In the genomic region with DNA sequence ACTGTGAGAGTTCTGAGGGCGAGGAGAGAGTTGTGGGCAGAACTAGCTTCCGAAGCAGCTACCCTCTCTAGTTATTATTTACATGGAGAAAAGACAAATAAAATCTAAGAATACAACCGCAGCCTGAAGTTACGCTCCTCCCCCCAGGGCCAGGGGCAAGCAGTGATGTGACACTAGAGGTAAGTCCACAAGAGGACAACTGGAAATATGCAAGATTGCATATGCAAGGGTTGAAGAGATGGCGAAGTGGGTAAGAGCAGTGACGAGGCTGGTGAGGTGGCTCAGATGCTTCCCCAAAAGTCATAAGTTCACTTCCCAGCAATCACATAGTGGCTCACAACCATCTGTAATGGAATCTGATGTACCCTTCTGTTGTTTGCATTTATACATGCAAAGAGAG, we compare ENCODE assay signal across 8 mouse cellular contexts. TPM values are rescaled to one million over a fixed set of nuclear protein-coding genes. Genes with fewer than 3 reads are reported as not detected.
DNase-seq lines count a peak whose midpoint lies in the region; ATAC-seq and TF ChIP-seq lines count a peak whose summit lies in the region.

No protein-coding gene starts in this region.

- peak overlapping the region; percentile 51; the same call in 1 of the 2 replicates for H3K9ac ChIP-seq in kidney, embryonic 14.5 days (ENCODE audit: low read depth, low read length)
- no peak overlapping the region for H3K9ac ChIP-seq in hindbrain, embryonic 11.5 days (ENCODE audit: low read depth, low read length)
- no peak overlapping the region for H3K9ac ChIP-seq in midbrain, embryonic 12.5 days (replicated peaks)

- H3K4me1 ChIP-seq in kidney, embryonic 14.5 days (ENCODE audit: control insufficient read depth, insufficient read depth, low read length): 0 out of 2 replicates have a peak, but pooled peaks cover 5% of the 10 kb centered on the region
- H3K4me1 ChIP-seq in G1E (ENCODE audit: insufficient read depth, low read depth, low read length): peaks cover 18% of the 10 kb centered on the region
- peaks cover 7% of the 10 kb centered on the region; the same call in 1 of the 2 replicates for H3K4me1 ChIP-seq in hindbrain, embryonic 11.5 days (replicated peaks; ENCODE audit: control insufficient read depth, insufficient read depth, low read length)
- H3K4me1 ChIP-seq in midbrain, embryonic 12.5 days: peaks cover 16% of the 10 kb centered on the region

- H3K4me3 ChIP-seq in kidney, embryonic 14.5 days (ENCODE audit: low read length): peak overlapping the region; percentile 49
- H3K4me3 ChIP-seq in G1E (ENCODE audit: low read depth, low read length): peak overlapping the region; percentile 72; the same call in 1 of the 2 replicates
- no peak overlapping the region for H3K4me3 ChIP-seq in hindbrain, embryonic 11.5 days (ENCODE audit: low read depth, low read length)
- H3K4me3 ChIP-seq in midbrain, embryonic 12.5 days: peak overlapping the region; percentile 56

- peak overlapping the region; percentile 33 for H3K4me2 ChIP-seq in kidney, embryonic 14.5 days (replicated peaks; ENCODE audit: low read depth, low read length)
- H3K4me2 ChIP-seq in hindbrain, embryonic 11.5 days (replicated peaks; ENCODE audit: low read depth, low read length): no peak overlapping the region
- peak overlapping the region; percentile 82 for H3K4me2 ChIP-seq in midbrain, embryonic 12.5 days (replicated peaks)

- WGBS in kidney, embryonic 14.5 days: 85% methylated on average over 6 of the region's 6 CpGs
- 82% methylated on average over 6 of the region's 6 CpGs for WGBS in hindbrain, embryonic 11.5 days
- 80% methylated on average over 6 of the region's 6 CpGs for WGBS in midbrain, embryonic 12.5 days

- ATAC-seq in kidney, embryonic 14.5 days (ENCODE audit: low FRiP score, low TSS enrichment): no peak
- no peak for ATAC-seq in G1E (ENCODE audit: extremely low read depth, insufficient number of reproducible peaks, low FRiP score, poor library complexity, severe bottlenecking)
- ATAC-seq in hindbrain, embryonic 11.5 days (ENCODE audit: low FRiP score): no peak
- no peak for ATAC-seq in midbrain, embryonic 12.5 days (ENCODE audit: low FRiP score, low read depth)

- no peak for DNase-seq in kidney, postnatal 36 days
- no peak for DNase-seq in G1E (ENCODE audit: low spot score)
- no peak for DNase-seq in hindbrain, embryonic 11.5 days (ENCODE audit: low spot score)
- no peak for DNase-seq in right cerebral cortex, adult 2 months (ENCODE audit: low spot score in 2 of 2)
- DNase-seq in layer of hippocampus, adult 8-10 months (ENCODE audit: low spot score in 2 of 2): no peak
- no peak for DNase-seq in spleen, adult 18-20 months

- TF ChIP-seq CTCF in G1E (IDR thresholded peaks at IDR 0.05; ENCODE audit: low read depth, low read length): no peak

- peak overlapping the region; percentile 88 for H3K27ac ChIP-seq in kidney, embryonic 14.5 days (ENCODE audit: low read depth, low read length)
- 0 out of 2 replicates have a peak overlapping the region, but pooled peaks have one; percentile 37 for H3K27ac ChIP-seq in hindbrain, embryonic 11.5 days (ENCODE audit: low read depth, low read length)
- peak overlapping the region; percentile 70 for H3K27ac ChIP-seq in midbrain, embryonic 12.5 days (replicated peaks)

- H3K36me3 ChIP-seq in kidney, embryonic 14.5 days (ENCODE audit: control insufficient read depth, insufficient read depth, low read length): peaks cover 18% of the 10 kb centered on the region; the same call in 1 of the 2 replicates
- peaks cover 29% of the 10 kb centered on the region for H3K36me3 ChIP-seq in G1E (replicated peaks)
- H3K36me3 ChIP-seq in hindbrain, embryonic 11.5 days (ENCODE audit: control insufficient read depth, insufficient read depth, low read length): no peaks in the 10 kb centered on the region
- H3K36me3 ChIP-seq in midbrain, embryonic 12.5 days: peaks cover 13% of the 10 kb centered on the region

- H3K9me3 ChIP-seq in kidney, embryonic 14.5 days (ENCODE audit: control insufficient read depth, low read length): no peaks in the 10 kb centered on the region
- H3K9me3 ChIP-seq in G1E (replicated peaks): no peaks in the 10 kb centered on the region
- no peaks in the 10 kb centered on the region for H3K9me3 ChIP-seq in hindbrain, embryonic 11.5 days (ENCODE audit: control insufficient read depth, low read length)
- no peaks in the 10 kb centered on the region for H3K9me3 ChIP-seq in midbrain, embryonic 12.5 days

- no peaks in the 10 kb centered on the region for H3K27me3 ChIP-seq in kidney, embryonic 14.5 days (ENCODE audit: control insufficient read depth, insufficient read depth, low read length)
- peaks cover 3% of the 10 kb centered on the region; the same call in 1 of the 2 replicates for H3K27me3 ChIP-seq in G1E (ENCODE audit: insufficient read depth, low read length)
- H3K27me3 ChIP-seq in hindbrain, embryonic 11.5 days (ENCODE audit: control insufficient read depth, insufficient read depth, low read length): no peaks in the 10 kb centered on the region
- H3K27me3 ChIP-seq in midbrain, embryonic 12.5 days: no peaks in the 10 kb centered on the region

RNA-seq across cellular contexts. Expression of a gene that starts 0.9 kb away (rescaled TPM):
- 31.3 and 36.4 TPM in 2 replicates for polyA plus RNA-seq in kidney, embryonic 14.5 days (2014; fragmentation: Nextera tagmentation; extraction: Ambion mirVana)
- total RNA-seq in G1E (2014; fragmentation: Nextera tagmentation) (9.7 and 13.7 TPM in 2 replicates), G1E (2017) (19.2 and 26.4 TPM in 2 replicates)
- 31.9 and 35.8 TPM in 2 replicates for polyA plus RNA-seq in G1E (2012)
- polyA plus RNA-seq in hindbrain, embryonic 11.5 days (2014; fragmentation: Nextera tagmentation; extraction: Ambion mirVana): 23.5 and 28.8 TPM in 2 replicates
- polyA plus RNA-seq in midbrain, embryonic 12.5 days (2016; fragmentation: Nextera tagmentation; extraction: Ambion mirVana): 28.5 and 33.4 TPM in 2 replicates
- 10 to 100 TPM; 69.3 to 85.0 (median 74.9) TPM for total RNA-seq in layer of hippocampus, adult 8-10 months (2022)

RNA-seq across cellular contexts. Expression of a gene that starts 1.7 kb away (rescaled TPM):
- polyA plus RNA-seq in kidney, embryonic 14.5 days (2014; fragmentation: Nextera tagmentation; extraction: Ambion mirVana): 3.5 and 5.7 TPM in 2 replicates
- total RNA-seq in G1E (2014; fragmentation: Nextera tagmentation) (not detected in 2 replicates), G1E (2017) (not detected in 2 replicates)
- polyA plus RNA-seq in G1E (2012): 0.17 TPM in 1 of 2 replicates, not detected in the other
- polyA plus RNA-seq in hindbrain, embryonic 11.5 days (2014; fragmentation: Nextera tagmentation; extraction: Ambion mirVana): 3.1 and 5.0 TPM in 2 replicates
- polyA plus RNA-seq in midbrain, embryonic 12.5 days (2016; fragmentation: Nextera tagmentation; extraction: Ambion mirVana): 2.9 and 6.6 TPM in 2 replicates
- 1 to 10 TPM; 1.9 to 3.1 (median 2.5) TPM for total RNA-seq in layer of hippocampus, adult 8-10 months (2022)

RNA-seq across cellular contexts. Expression of a gene that starts 9.4 kb away (rescaled TPM):
- 0.24 and 0.27 TPM in 2 replicates for polyA plus RNA-seq in kidney, embryonic 14.5 days (2014; fragmentation: Nextera tagmentation; extraction: Ambion mirVana)
- total RNA-seq in G1E (2014; fragmentation: Nextera tagmentation) (not detected in 2 replicates), G1E (2017) (0.16 and 0.46 TPM in 2 replicates)
- polyA plus RNA-seq in G1E (2012): not detected in 2 replicates
- polyA plus RNA-seq in hindbrain, embryonic 11.5 days (2014; fragmentation: Nextera tagmentation; extraction: Ambion mirVana): 0.17 and 0.25 TPM in 2 replicates
- 0.11 and 0.47 TPM in 2 replicates for polyA plus RNA-seq in midbrain, embryonic 12.5 days (2016; fragmentation: Nextera tagmentation; extraction: Ambion mirVana)
- under 1 TPM in 2 of 4 experiments, not detected in 2; 0.10 to 0.36 TPM for total RNA-seq in layer of hippocampus, adult 8-10 months (2022)

RNA-seq across cellular contexts. Expression of a gene that starts 11.0 kb away (rescaled TPM):
- 30.7 and 32.1 TPM in 2 replicates for polyA plus RNA-seq in kidney, embryonic 14.5 days (2014; fragmentation: Nextera tagmentation; extraction: Ambion mirVana)
- not detected in 2 replicates for total RNA-seq in G1E (2014; fragmentation: Nextera tagmentation)
- 0.64 and 0.71 TPM in 2 replicates for total RNA-seq in G1E (2017)
- 0.08 TPM in 1 of 2 replicates, not detected in the other for polyA plus RNA-seq in G1E (2012)
- 22.1 and 26.1 TPM in 2 replicates for polyA plus RNA-seq in hindbrain, embryonic 11.5 days (2014; fragmentation: Nextera tagmentation; extraction: Ambion mirVana)
- 22.3 and 28.4 TPM in 2 replicates for polyA plus RNA-seq in midbrain, embryonic 12.5 days (2016; fragmentation: Nextera tagmentation; extraction: Ambion mirVana)
- 10 to 100 TPM; 10.9 to 95.1 (median 48.8) TPM for total RNA-seq in layer of hippocampus, adult 8-10 months (2022)

RNA-seq across cellular contexts. Expression of a gene that starts 27.1 kb away (rescaled TPM):
- 4.1 and 6.9 TPM in 2 replicates for polyA plus RNA-seq in kidney, embryonic 14.5 days (2014; fragmentation: Nextera tagmentation; extraction: Ambion mirVana)
- total RNA-seq in G1E (2014; fragmentation: Nextera tagmentation) (0.60 TPM in 1 of 2 replicates, not detected in the other), G1E (2017) (0.16 and 0.17 TPM in 2 replicates)
- 0.12 and 0.20 TPM in 2 replicates for polyA plus RNA-seq in G1E (2012)
- 4.6 and 5.4 TPM in 2 replicates for polyA plus RNA-seq in hindbrain, embryonic 11.5 days (2014; fragmentation: Nextera tagmentation; extraction: Ambion mirVana)
- 8.2 and 9.2 TPM in 2 replicates for polyA plus RNA-seq in midbrain, embryonic 12.5 days (2016; fragmentation: Nextera tagmentation; extraction: Ambion mirVana)
- 10 to 100 TPM; 11.6 to 13.7 (median 12.4) TPM for total RNA-seq in layer of hippocampus, adult 8-10 months (2022)

Comparison
In these comparisons a context has a peak if more than half of its experiments do, and no peak if none do; other contexts are left out.
1. H3K27ac ChIP-seq: peak in every context shown above with its lines; median percentile 88 in kidney, embryonic 14.5 days; 70 in midbrain, embryonic 12.5 days; 37 in hindbrain, embryonic 11.5 days.